Mouse (Mus musculus): ENCODE measurements at regions not wholly inside any gene's neighbourhood (a gene's known extent, or its start where the extent isn't known, plus 50 kb on each side); places are given as distances from the start of the nearest gene placed in this dataset.

- DNase-seq: peak; percentile 3
Measured at GRCm38 (mm10) chr4:68179551-68179950, 774.6 kb downstream of the Brinp1 start.

- no peak for DNase-seq
Measured at GRCm38 (mm10) chr4:68156499-68156898, 797.7 kb downstream of the Brinp1 start.

- no peak for DNase-seq
Measured at GRCm38 (mm10) chr4:68148483-68149069, 805.6 kb downstream of the Brinp1 start.

GRCm38 (mm10) chr4:68128124-68128523, 826.1 kb downstream of the Brinp1 start:
- DNase-seq: no peak

- no peak for DNase-seq
Measured at GRCm38 (mm10) chr4:68114502-68114901, 839.7 kb downstream of the Brinp1 start.

- no peak for DNase-seq
Measured at GRCm38 (mm10) chr4:68085255-68085654, 868.9 kb downstream of the Brinp1 start.

DNA sequence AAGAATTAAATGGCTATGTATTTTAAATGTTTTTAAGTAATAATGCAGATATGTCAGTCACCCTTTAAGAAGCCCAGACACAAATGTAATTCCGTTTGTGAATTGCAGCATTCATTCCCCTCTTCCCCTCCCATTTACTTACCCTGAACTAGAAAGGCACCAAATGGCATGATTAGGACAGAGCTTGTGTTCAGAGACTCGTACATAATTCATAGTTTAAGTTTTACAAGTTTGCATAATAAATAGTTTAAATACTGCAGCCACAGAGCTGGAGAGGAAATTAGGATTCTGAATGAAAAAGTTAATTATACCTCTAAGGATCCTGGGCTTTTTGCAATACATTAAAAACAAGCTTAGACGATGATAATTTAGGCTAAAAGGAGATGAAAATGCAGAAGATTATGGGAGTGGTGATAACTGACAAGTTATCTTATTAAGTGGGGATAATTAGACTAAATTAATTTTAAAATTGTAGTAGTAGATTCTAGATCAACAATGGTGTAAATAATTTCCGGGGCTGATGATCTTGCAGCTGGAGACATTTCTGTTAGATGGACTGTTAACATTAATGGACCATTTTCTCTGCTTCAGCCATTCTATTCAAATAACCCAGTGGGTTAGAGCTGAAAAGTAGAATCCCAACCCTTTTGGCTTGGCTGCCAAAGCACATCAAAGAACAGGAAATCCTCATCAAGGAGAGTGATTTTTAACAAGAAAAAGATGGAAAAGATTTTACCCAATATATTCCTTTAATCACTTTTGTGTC, 897.2 kb downstream of the Brinp1 start:
- DNase-seq: no peak

DNA sequence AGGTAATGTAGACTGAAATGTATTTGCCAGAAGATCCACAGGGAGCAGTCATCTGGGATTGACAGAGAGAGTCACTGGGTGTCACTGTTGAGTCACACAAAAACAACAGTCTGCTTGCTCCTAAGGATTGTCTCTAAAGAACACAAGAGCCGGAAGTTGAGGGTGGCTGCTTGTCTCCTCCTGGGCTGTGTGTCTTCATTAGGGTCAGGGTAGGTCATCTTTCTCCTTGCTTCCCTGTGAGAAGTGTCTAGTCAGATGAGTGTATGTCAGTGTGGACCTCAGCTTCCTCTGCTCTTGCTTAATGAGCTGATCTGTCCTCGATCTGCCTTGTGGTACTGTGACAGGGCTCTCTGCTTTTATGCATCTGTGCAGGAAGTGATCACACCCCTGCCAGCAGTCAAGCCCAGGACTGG, 931.3 kb downstream of the Brinp1 start:
- DNase-seq: peak; percentile 31

GRCm38 (mm10) chr4:68011371-68011770, 942.8 kb downstream of the Brinp1 start:
- DNase-seq: no peak

GRCm38 (mm10) chr4:67994796-67995283, 959.4 kb downstream of the Brinp1 start:
- DNase-seq: no peak

DNA sequence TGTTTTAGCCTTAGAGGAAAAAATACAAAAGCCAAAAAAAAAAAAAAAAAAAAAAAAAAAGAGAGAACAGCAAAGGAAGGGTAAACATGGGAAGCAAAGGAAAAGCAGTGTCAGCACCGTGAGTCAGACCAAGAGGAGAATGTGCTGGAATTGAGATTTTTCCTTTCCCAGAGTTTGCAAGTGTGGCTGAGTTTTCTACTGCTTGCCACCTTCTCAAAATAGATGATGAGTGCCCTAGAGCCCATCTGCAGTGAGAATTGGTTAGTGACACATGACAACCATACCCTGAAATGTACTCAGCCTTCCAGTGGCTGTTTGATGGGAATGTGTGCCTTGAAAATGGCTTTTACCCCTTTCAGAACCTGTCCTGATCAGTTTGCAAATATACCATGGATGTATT, 990.7 kb downstream of the Brinp1 start:
- DNase-seq: no peak

DNA sequence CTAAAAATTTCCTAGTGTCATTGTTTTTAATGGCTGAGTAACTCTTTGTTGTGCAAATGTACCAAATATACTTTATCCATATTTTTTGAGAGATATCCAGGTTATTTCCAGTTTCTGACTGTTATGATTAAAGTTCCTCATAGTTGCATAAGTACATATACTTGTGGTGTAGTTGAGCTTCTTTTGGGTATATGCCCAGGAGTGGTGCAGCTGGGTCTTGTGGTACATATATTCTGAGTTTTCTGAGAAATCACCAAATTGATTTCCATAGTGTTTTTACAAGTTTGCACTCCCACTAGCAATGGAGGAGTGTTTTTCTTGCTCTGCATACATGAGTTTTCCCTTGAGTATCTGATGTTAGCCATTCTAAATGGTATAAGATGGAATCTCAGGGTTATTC, 1006.2 kb downstream of the Brinp1 start:
- no peak for DNase-seq

DNA sequence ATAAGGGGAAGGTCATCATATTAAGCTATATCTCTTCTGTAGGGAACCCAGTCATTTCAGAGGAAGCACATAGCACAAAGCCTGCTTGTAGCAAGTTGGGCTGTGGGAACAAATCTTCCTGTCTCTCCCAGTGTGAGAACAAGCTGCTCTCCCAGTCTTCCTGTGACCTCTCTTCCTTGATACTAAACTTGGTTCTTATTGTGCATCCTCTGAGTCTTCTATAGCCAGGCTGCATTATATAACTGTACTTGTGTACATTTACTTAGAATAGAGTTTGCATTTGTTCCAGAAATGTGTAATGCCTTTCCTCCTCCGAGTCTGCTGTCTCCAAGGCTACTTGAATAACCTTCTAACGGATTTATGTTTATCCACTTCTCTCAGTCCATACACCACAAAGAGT, 1021.7 kb downstream of the Brinp1 start:
- no peak for DNase-seq

GRCm38 (mm10) chr4:67899109-67899508, 1055.1 kb downstream of the Brinp1 start:
- no peak for DNase-seq

- DNase-seq: no peak
Measured at GRCm38 (mm10) chr4:67891946-67892575, 1062.1 kb downstream of the Brinp1 start.

DNA sequence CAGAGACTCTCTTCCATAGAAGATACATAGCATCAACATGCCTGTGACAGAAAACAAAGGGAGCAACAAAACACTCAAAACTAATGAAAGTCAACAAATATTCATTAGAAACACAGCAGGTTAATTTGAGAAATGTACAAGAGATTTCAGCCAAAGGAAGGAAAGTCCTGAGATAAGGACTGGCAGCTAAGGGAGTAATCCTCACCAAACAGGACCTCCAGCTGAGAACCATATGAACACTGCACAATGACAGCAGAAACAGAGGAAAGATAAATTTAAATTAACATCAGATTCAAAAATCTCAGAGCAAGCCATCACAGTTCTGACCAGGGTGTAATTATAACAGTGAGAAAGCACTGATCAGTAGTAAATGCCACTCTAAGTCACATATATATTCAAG, 1060.6 kb downstream of the Tlr4 start:
- no peak for DNase-seq

GRCm38 (mm10) chr4:67885204-67885603, 1057.8 kb downstream of the Tlr4 start:
- DNase-seq: no peak

DNA sequence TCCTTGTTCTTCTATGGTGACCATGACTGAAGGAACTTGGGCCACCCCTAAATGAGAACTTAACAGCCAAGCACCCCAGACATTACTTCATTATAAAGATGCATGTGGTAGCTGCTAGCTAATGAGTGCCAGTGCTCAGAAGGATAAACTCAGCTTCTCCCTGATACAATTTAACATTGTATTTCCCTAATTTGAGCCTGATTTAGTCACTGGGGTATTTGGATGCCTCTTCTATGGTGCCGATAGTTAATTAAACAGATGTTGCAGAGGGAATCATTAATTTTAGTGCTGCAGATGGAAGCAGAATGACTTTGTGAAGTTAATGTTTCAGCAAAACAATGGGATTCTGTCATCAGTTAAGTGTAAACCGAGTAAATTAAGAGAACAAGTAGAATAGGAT, 1034.8 kb downstream of the Tlr4 start:
- no peak for DNase-seq

GRCm38 (mm10) chr4:67861801-67862200, 1034.4 kb downstream of the Tlr4 start:
- DNase-seq: no peak

- no peak for DNase-seq
Measured at GRCm38 (mm10) chr4:67853001-67853400, 1025.6 kb downstream of the Tlr4 start.

- no peak for DNase-seq
Measured at GRCm38 (mm10) chr4:67833397-67833796, 1006.0 kb downstream of the Tlr4 start.

DNA sequence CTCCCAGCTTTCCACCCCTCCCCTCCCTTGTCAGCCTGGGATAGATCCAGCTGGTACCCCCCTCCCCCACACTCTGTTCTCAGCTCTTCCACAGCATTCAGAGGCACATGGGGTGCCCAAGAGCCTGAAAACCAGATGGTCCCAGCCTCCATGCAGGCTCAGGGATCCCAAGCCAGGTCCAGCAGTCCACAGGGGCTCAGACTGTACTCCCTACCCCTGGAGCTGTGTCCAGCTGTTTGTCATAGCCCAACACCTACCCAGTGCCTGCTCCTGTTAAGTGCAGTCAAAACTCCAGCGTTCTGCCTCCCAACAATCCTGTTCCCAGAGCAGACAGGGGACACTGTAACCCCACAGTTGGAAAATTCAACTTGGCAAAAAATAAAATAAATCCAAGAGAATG, 998.1 kb downstream of the Tlr4 start:
- peak; percentile 1 for DNase-seq

- DNase-seq: no peak
Measured at GRCm38 (mm10) chr4:67796050-67796449, 968.7 kb downstream of the Tlr4 start.
